Mouse (Mus musculus) heart, postnatal 4 days (tissue): ENCODE data around the gene Pigk. TPM values are rescaled to one million over a fixed set of nuclear protein-coding genes. Genes with fewer than 3 reads are reported as not detected.
A peak's percentile ranks its signal among the peaks of the same experiment; 100 is the strongest.

Source experiments
- DNase-seq: peaks from one replicate; pipeline ENCODE4 v3.0.0; 2021
- total RNA-seq, 2 experiments: library from RNA; stranded (reverse); gene quantifications; 2 replicates each; pipeline ENCODE4 v1.2.3; 2021

Pigk gene
- total RNA-seq, 2 experiments from 2014 or later, result 32.4 to 35.8 TPM

- DNase-seq, result no peak
These were observed 19.1 kb downstream of the Pigk start for GRCm38 (mm10) chr3:152733011-152733410.

DNA sequence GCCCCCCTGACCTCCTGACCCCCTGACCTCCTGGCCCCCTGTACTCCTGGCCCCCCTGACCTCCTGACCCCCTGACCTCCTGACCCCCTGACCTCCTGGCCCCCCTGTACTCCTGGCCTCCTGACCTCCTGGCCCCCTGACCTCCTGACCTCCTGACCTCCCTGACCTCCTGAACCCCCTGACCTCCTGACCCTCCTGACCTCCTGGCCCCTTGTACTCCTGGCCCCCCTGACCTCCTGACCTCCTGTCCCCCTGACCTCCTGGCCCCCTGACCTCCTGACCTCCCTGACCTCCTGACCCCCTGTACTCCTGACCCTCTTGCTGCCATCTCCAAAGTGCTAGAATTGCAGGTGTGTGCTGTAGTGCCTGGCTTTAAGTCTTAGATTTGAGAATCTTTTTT is 19.6 kb downstream of the Pigk start:
- DNase-seq, result no peak

DNA sequence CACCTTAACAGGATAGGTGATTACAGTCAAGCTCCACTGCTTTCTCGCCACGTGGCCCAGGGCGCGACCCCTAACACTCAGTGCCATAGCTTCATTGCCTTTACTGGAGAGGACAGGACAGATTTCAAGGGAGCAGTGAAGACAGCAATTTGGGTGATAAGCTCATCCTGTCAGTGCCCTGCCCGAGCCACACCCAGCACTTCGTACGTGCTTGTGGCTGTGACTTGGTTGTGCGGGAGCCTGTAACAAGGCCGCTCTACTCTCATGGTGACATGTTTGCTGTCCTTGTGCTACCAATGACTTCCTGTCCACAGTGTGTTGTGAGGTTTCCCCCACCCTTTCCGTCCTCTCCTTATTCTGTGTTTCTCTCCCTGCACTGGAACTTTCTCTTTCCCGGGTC is 20.2 kb downstream of the Pigk start:
- no peak for DNase-seq

- DNase-seq, result no peak
These were observed 21.8 kb downstream of the Pigk start for GRCm38 (mm10) chr3:152735601-152736250.

GRCm38 (mm10) chr3:152744301-152744700 is 30.4 kb downstream of the Pigk start:
- DNase-seq, result no peak

DNA sequence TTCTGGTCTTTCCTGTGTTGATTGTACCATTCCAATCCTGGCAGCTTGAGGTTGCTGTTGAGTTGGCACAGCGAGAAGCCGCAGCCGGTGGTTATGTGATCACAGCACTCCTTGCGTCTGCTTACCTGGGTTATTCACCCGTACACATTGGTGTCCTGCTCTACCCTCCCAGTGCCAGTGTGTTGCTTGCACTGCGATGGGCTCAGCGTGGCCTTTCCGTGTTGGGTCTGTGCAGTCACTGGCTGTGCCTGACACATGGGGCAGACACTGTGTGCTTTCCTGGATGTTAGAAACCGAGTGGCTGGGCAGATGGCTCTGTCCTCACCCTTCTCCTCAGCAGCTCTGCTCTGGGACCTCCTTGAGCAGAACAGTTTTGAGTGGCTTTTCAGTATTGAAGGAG is 31.7 kb downstream of the Pigk start:
- DNase-seq, result no peak

DNA sequence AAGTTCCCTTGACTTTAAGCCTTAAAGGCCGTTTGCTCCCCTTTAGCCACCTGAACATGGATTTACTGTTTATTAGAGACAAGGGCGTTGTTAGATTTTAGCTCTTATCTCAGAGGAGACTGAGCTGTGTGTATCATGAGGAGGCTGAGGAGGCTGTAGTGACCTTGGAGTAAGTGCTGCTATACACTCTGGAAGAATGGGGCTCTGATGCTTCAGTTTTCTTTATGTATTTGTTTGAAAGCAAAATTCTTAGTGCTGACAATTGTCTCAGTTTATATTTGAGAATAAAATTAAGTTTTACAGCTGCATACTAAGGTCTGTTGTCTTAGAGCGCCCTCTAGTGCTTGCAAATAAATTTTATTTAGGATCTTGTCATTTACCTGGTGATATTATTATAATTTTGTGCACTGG is 35.6 kb downstream of the Pigk start:
- DNase-seq, result peak; percentile 31

DNA sequence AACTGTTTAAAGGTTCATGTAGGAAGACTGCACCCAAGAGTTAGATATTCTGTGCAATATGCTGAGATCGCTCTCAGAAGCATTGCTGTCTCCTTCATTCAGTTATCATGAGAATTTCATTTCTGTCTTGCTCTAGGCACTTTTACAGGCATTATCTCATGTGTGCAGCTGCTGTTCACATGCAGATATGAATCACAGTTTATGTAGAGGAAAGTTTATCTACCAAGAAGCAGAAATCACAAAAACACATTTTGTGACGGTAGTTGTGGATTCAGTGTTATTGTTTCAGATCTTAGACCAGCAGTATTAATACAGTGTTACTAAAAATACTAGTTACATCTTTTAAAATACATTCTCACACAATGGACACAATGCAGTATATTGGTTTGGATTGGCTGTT is 36.0 kb downstream of the Pigk start:
- no peak for DNase-seq

GRCm38 (mm10) chr3:152752911-152753310 is 39.0 kb downstream of the Pigk start:
- DNase-seq, result no peak

- no peak for DNase-seq
These were observed 39.4 kb downstream of the Pigk start for GRCm38 (mm10) chr3:152753345-152753744.

DNA sequence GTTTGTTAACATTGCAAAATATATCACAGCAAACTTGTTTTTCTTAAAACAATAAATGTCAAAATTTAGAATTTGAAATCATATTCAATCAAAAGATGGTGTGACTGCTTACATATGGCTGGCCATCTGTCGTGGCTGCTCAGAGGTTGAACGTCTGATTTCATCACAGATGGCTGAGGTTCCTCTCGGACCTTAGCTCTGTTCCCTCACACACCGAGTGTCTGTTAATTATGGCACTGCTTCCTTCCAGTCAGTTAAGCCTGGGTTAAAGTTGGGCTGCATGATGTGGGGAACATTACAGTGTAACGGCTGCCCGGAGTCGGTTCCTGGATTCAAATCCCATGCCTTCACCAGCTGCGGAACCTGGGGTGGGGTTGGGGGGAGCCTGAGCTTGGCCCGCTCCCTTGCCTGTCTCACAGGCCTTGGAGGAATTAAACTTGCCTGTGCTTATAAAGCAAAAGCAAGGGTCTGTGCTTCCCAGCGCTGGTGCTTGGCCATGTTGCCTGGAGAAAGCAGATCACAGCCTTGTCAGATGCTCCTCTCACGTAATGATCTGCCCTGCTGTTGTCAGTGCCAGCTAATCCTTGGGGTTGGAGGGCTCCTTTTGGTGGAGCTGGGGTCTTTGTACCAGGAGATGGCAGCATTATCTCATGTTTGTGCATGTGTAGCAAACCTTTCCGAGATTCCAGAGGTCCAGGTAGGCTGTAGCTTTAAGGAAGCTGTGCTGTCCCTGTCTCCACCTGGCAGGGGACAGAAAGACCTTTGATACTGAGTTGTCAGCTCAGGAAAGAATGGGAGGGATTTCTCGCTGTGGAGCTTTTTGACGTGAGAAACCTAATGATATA is 40.2 kb downstream of the Pigk start:
- no peak for DNase-seq

DNA sequence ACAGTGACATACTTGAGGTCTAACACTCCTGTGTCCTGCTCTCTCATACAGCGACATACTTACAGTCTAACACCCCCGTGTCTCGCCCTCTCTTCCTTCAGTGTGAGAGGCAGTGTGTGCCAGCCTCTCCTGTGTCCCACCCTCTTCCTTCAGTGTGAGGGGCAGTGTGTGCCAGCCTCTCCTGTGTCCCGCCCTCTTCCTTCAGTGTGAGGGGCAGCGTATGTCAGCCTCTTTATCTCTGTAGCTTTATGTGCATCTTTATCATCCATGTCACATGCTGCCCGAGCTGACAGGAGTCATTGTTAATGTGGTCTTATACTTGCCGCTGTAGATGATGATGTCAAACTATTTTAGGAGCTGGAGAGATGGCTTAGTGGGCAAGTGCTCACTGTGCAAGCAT is 41.6 kb downstream of the Pigk start:
- DNase-seq, result no peak

- DNase-seq, result no peak
These were observed 43.0 kb downstream of the Pigk start for GRCm38 (mm10) chr3:152756896-152757295.

- peak; percentile 14 for DNase-seq
These were observed 43.8 kb downstream of the Pigk start for GRCm38 (mm10) chr3:152757464-152758393.

- no peak for DNase-seq
These were observed 44.7 kb downstream of the Pigk start for GRCm38 (mm10) chr3:152758500-152759032.

- peak; percentile 47 for DNase-seq
These were observed 47.2 kb downstream of the Pigk start for GRCm38 (mm10) chr3:152761116-152761515.

GRCm38 (mm10) chr3:152761661-152762060 is 47.8 kb downstream of the Pigk start:
- no peak for DNase-seq

- DNase-seq, result no peak
These were observed 48.4 kb downstream of the Pigk start for GRCm38 (mm10) chr3:152762302-152762701.

DNA sequence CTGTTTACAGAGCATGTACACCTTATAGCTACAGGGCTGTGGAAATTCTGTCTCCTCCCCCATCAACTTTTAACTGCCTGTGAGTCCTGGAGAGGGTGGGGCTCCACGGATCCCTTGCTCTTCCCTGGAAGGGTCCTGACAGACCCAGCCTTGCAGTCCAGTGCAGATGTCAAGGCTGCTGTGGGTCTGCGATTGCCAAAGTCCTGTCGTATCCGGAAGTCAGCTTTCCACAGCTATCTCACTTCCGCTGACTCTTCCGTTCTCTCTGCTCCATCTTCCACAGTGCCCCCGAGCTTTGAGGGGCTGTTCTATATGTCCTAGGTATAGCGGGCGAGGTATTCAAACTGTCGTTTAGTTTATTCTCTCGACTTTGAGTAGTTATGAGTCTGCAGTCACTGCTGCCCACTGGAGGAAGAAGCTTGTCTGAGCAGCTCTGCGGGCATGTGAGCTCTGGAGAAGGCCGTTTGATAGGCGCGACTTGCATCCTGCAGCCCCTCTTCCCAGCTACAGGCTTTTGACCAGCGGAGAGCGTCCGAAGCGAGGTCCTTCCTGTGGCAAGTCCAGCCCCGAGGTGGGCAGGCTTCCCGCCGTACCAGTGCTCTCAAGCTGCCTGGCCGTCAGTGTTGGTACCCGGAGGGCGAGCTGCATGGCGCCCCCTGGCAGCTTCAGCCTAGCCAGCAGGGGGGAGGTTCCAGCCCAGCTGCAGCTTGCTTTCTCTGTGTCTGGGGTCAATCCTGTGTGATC is 49.4 kb downstream of the Pigk start:
- DNase-seq, result peak; percentile 65

GRCm38 (mm10) chr3:152764516-152765312 is 50.8 kb downstream of the Pigk start:
- DNase-seq, result no peak

DNA sequence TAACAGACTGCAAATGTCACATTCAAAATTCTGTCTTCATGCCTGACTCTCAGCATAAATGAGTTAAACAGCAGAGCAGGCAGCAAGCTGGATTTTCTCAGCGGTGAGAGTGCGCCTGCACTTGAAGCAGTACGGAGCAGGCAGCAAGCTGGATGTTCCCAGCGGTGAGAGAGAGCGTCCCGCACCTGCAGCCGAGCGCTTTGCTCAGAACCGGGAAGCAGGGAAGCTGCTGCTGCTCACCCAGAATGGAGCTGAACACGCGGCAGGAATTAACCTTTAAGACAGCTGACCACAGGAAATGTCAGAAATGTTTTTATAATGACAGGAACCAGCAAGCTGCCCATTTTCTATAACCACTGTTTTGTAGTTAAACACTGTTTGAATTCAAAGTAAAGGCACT is 53.6 kb downstream of the Pigk start:
- no peak for DNase-seq
